ENCODE assay signal across 22 mouse cellular contexts in the genomic region with DNA sequence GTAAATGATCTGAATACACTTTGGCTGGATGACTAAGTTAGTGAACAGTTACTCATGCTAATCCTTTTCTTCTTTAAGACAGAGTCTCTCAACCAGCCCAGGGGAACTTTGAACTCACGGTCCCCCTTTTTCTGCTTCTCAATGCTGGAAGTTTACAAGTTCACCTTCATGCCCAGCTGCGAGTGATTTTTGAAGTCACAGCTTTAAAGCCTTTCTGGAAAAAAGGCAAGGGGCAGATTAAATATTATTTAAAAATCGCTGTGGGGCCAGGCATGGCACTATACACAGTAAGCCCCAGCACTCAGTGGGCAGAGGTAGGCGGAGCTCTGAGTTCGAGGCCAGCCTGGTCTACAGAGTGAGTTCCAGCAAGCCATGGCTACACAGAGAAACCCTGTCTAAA. TPM values are rescaled to one million over a fixed set of nuclear protein-coding genes. Genes with fewer than 3 reads are reported as not detected.
"Had no signal": no experiment of that assay in that cellular context is flagged by ENCODE, and none has a peak within 500 bp of the region (broad histone marks: within the 10 kb centered on the region; RNA-seq: fewer than 3 reads in every experiment).

No protein-coding gene starts in this region.

- H3K4me2 ChIP-seq: neural tube, embryonic 13.5 days; neural tube, embryonic 15.5 days; stomach, embryonic 15.5 days had no signal

- H3K36me3 ChIP-seq: neural tube, embryonic 13.5 days; neural tube, embryonic 15.5 days; stomach, embryonic 15.5 days had no signal

- H3K27ac ChIP-seq: neural tube, embryonic 13.5 days; neural tube, embryonic 15.5 days; stomach, embryonic 15.5 days; stomach, postnatal 0 days had no signal

- H3K4me3 ChIP-seq: neural tube, embryonic 13.5 days; neural tube, embryonic 15.5 days; stomach, embryonic 15.5 days had no signal

- H3K4me1 ChIP-seq: neural tube, embryonic 13.5 days; neural tube, embryonic 15.5 days; stomach, embryonic 15.5 days had no signal

- DNase-seq: retina, postnatal 1 day; right cerebral cortex, adult 18-20 months; right cerebral cortex, postnatal 14 days; right cerebral cortex, postnatal 25 days; right cerebral cortex, postnatal 4 days; spleen, adult 18-20 months; thymus, adult 18-20 months; thymus, adult 2 months; thymus, postnatal 14 days; thymus, postnatal 25 days; thymus, postnatal 36 days; thymus, postnatal 4 days had no signal

- H3K9me3 ChIP-seq: neural tube, embryonic 13.5 days; neural tube, embryonic 15.5 days; stomach, embryonic 15.5 days had no signal

- H3K27me3 ChIP-seq: neural tube, embryonic 13.5 days; neural tube, embryonic 15.5 days; stomach, embryonic 15.5 days had no signal

- H3K9ac ChIP-seq: neural tube, embryonic 13.5 days; neural tube, embryonic 15.5 days; stomach, embryonic 15.5 days had no signal

RNA-seq across cellular contexts. Expression of gene March10, which starts 10.3 kb away (rescaled TPM):
- polyA plus RNA-seq: neural tube, embryonic 13.5 days; small intestine, adult 2 months; spleen, adult 2 months; stomach, embryonic 14.5 days; stomach, embryonic 15.5 days; stomach, embryonic 16.5 days; stomach, postnatal 0 days; thymus, postnatal 0 days; urinary bladder, adult 2 months had no signal
